Mouse (Mus musculus): Measurements from ENCODE around the gene Tmsb15l. TPM values are rescaled to one million over a fixed set of nuclear protein-coding genes. Genes with fewer than 3 reads are reported as not detected.
A peak's percentile ranks its signal among the peaks of the same experiment; 100 is the strongest.
"Not testable (repeated sequence)": the region's sequence is repeated elsewhere in the genome, so short reads cannot be mapped to it uniquely, and the experiment has no call there.

Tmsb15l gene
- total and polyA plus RNA-seq, 3 experiments = not detected

DNA sequence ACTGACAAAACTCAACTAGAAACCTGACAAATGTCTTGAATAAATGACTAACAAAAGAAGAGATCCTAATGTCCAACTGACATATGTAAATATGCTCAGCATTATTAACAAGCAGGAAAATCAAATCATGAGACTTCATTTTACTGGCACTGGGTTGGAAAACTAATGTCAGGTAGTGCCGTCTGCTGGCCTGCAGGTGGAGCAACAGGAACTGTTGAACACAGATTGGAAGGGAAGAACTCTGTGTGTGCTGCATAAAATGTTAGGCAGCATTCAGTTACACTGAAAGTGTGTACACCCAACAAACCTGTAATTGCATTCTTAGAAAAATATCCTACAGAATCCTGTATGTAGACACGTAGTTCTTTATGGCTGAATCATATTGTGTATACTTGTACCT lies 17.0 kb downstream of the Tmsb15l start:
- Histone ChIP-seq H3K4me3 (ENCODE audit: control insufficient read depth in 1 of 2, insufficient read depth in 1 of 2, low read depth in 2 of 2, low read length in 2 of 2) (no peak overlapping the region), H3K27me3 (ENCODE audit: control insufficient read depth in 1 of 2, insufficient read depth in 2 of 2, low read length in 2 of 2) (no peaks in the 10 kb centered on the region), H3K27ac (ENCODE audit: control insufficient read depth, low read depth, low read length) (no peak overlapping the region), H3K9me3 (replicated peaks; ENCODE audit: insufficient read depth, low read length) (no peaks in the 10 kb centered on the region), H3K9ac (ENCODE audit: control insufficient read depth, low read depth, low read length, poor library complexity, severe bottlenecking) (no peak overlapping the region), H3K4me1 (ENCODE audit: control insufficient read depth in 1 of 2, insufficient read depth in 2 of 2, low read length in 2 of 2) (no peaks in the 10 kb centered on the region), H3K36me3 (ENCODE audit: control insufficient read depth in 1 of 2, insufficient read depth in 2 of 2, low read length in 2 of 2) (no peaks in the 10 kb centered on the region), H3K79me2 (ENCODE audit: control insufficient read depth, insufficient read depth, low read length, poor library complexity) (no peaks in the 10 kb centered on the region)
- TF ChIP-seq ZC3H11A (IDR thresholded peaks at IDR 0.05; ENCODE audit: low read depth, low read length) (peak; percentile 20; the same call in 1 of the 2 replicates), CTCF (IDR thresholded peaks at IDR 0.05 in 2 of 3, conservative IDR thresholded peaks at IDR 0.05 in 1 of 3; ENCODE audit: control insufficient read depth in 1 of 3, insufficient read depth in 1 of 3, low read depth in 2 of 3, low read length in 3 of 3, poor library complexity in 1 of 3, severe bottlenecking in 1 of 3) (peak; percentile 55 to 67 (median 66)), CHD1 (IDR thresholded peaks at IDR 0.05; ENCODE audit: low read depth, low read length) (no peak), RAD21 (IDR thresholded peaks at IDR 0.05; ENCODE audit: low read depth, low read length) (peak; percentile 54), SMC3 (IDR thresholded peaks at IDR 0.05; ENCODE audit: low read depth, low read length) (peak; percentile 72)
- DNase-seq (ENCODE audit: low read depth, low spot score) = peak; percentile 34

DNA sequence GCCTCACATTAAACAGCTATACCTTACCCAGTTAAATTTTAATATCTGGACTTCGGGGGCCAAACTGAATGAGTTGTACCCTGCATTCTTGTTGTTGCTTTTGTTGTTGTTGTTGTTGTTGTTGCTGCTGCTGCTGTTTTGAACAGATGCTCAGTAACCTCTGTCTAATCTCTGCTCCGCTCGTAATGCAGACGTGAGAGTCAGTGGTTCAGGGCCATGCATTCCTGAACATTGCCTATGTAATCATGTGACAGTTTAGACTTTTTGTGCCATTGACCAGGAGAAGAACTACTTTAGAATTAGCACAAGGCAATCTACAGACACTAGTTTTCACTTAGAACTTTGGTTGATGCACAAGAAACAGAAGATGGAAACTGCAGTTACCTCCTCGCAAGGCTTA lies 18.4 kb downstream of the Tmsb15l start:
- H3K27ac ChIP-seq (ENCODE audit: control insufficient read depth, low read depth, low read length); H3K36me3 ChIP-seq (ENCODE audit: control insufficient read depth in 1 of 2, insufficient read depth in 2 of 2, low read length in 2 of 2); DNase-seq (ENCODE audit: low read depth, low spot score): not testable (repeated sequence)

DNA sequence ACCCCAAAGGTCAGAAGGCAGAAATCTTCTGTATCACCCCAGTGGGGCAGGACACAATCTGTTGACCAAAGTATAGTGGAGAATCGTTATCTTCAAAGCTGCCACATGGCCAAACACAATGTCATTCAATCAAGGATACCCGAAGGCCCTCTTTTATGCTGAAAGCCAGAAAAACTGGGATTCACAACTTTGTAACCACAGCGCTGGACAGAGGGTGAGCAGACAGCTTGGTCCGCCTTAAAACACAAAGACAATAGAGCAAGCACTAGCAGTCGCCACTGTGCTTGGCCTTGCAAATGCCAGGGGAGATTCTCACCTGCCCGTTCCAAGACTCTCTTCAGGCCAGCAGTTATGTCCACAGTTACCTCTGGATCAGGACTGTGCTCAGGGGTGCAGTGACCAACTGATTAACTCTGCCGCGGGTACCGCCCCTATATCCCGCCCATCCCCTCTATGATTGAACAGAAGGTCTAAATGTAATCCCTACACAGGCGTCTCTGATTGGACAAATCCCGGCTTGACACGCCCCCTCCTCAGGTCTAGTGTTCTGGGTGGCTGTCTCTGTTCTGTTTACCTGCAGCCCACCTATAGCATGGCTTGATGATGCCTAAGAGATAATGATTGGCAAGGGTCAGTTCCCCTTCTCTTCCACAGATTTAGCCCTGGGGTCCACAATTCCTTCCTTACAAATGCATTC lies 18.9 kb downstream of the Tmsb15l start:
- H3K79me2 ChIP-seq (ENCODE audit: control insufficient read depth, insufficient read depth, low read length, poor library complexity); H3K36me3 ChIP-seq (ENCODE audit: control insufficient read depth in 1 of 2, insufficient read depth in 2 of 2, low read length in 2 of 2); H3K4me1 ChIP-seq (ENCODE audit: control insufficient read depth in 1 of 2, insufficient read depth in 2 of 2, low read length in 2 of 2); H3K27ac ChIP-seq (ENCODE audit: control insufficient read depth, low read depth, low read length); DNase-seq (ENCODE audit: low read depth, low spot score); H3K27me3 ChIP-seq (ENCODE audit: control insufficient read depth in 1 of 2, insufficient read depth in 2 of 2, low read length in 2 of 2); H3K9ac ChIP-seq (ENCODE audit: control insufficient read depth, low read depth, low read length, poor library complexity, severe bottlenecking); H3K4me3 ChIP-seq (ENCODE audit: control insufficient read depth in 1 of 2, insufficient read depth in 1 of 2, low read depth in 2 of 2, low read length in 2 of 2); H3K9me3 ChIP-seq (replicated peaks; ENCODE audit: insufficient read depth, low read length): not testable (repeated sequence)

More for the DNA sequence above, 18.4 kb downstream of the Tmsb15l start:
- H3K27me3 ChIP-seq (ENCODE audit: control insufficient read depth in 1 of 2, insufficient read depth in 2 of 2, low read length in 2 of 2); H3K4me1 ChIP-seq (ENCODE audit: control insufficient read depth in 1 of 2, insufficient read depth in 2 of 2, low read length in 2 of 2); H3K9ac ChIP-seq (ENCODE audit: control insufficient read depth, low read depth, low read length, poor library complexity, severe bottlenecking); H3K4me3 ChIP-seq (ENCODE audit: control insufficient read depth in 1 of 2, insufficient read depth in 1 of 2, low read depth in 2 of 2, low read length in 2 of 2); H3K79me2 ChIP-seq (ENCODE audit: control insufficient read depth, insufficient read depth, low read length, poor library complexity); H3K9me3 ChIP-seq (replicated peaks; ENCODE audit: insufficient read depth, low read length): not testable (repeated sequence)

DNA sequence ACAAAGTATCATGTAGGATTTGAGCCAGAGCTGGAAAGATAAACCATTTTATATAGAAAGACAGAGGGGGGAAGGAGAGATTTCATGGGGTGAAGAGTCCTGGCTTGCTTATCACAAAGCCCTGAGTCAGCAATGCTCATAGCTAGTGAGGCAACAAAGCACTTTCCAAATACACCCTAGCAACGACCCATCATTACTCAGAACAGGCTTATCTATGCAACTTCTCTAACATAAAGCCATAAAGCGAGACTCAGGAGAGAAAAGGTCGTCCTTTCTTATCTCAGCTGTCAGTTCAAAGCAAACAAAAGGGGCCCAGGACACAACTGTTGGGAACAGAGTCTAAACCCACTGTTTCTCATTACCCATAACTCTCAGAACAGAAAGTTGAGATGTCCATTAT lies 38.7 kb downstream of the Tmsb15l start:
- TF ChIP-seq KAT2A (conservative IDR thresholded peaks at IDR 0.05; ENCODE audit: low read depth, low read length) (no peak), GATA1 (IDR thresholded peaks at IDR 0.05; ENCODE audit: low read depth, low read length) (peak; percentile 64), MAFK (IDR thresholded peaks at IDR 0.05; ENCODE audit: borderline replicate concordance, low read depth, low read length) (peak; percentile 90), EP300 (IDR thresholded peaks at IDR 0.05; ENCODE audit: low read depth in 1 of 2, low read length in 2 of 2) (0 out of 4 replicates have a peak, but pooled peaks of 1 of the 2 experiments have one; percentile 21), RAD21 (IDR thresholded peaks at IDR 0.05; ENCODE audit: low read depth, low read length) (no peak), MAX (IDR thresholded peaks at IDR 0.05; ENCODE audit: low read length) (no peak)
- H3K4me1 ChIP-seq (ENCODE audit: control insufficient read depth in 1 of 2, insufficient read depth in 2 of 2, low read length in 2 of 2) = peaks cover 0 to 4% of the 10 kb centered on the region in 2 experiments; a peak in 2 of 4 replicates
- H3K4me3 ChIP-seq (ENCODE audit: control insufficient read depth in 1 of 2, insufficient read depth in 1 of 2, low read depth in 2 of 2, low read length in 2 of 2) = no peak overlapping the region
- H3K36me3 ChIP-seq (ENCODE audit: control insufficient read depth in 1 of 2, insufficient read depth in 2 of 2, low read length in 2 of 2) = peaks cover 0 to 3% of the 10 kb centered on the region in 2 experiments; a peak in 1 of 4 replicates
- peak; percentile 73 for DNase-seq (ENCODE audit: low read depth, low spot score)
- H3K27me3 ChIP-seq (ENCODE audit: control insufficient read depth in 1 of 2, insufficient read depth in 2 of 2, low read length in 2 of 2) = no peaks in the 10 kb centered on the region
- H3K27ac ChIP-seq (ENCODE audit: control insufficient read depth, low read depth, low read length) = no peak overlapping the region
- no peaks in the 10 kb centered on the region for H3K9me3 ChIP-seq (replicated peaks; ENCODE audit: insufficient read depth, low read length)
- no peaks in the 10 kb centered on the region for H3K79me2 ChIP-seq (ENCODE audit: control insufficient read depth, insufficient read depth, low read length, poor library complexity)
- no peak overlapping the region for H3K9ac ChIP-seq (ENCODE audit: control insufficient read depth, low read depth, low read length, poor library complexity, severe bottlenecking)
